Mouse (Mus musculus) neutrophil, adult 59 days (primary cell): ENCODE results near the gene Gm7356. TPM values are rescaled to one million over a fixed set of nuclear protein-coding genes. Genes with fewer than 3 reads are reported as not detected.

Experiments used
- total RNA-seq, 2 experiments: library from RNA; stranded (reverse); gene quantifications; 1 replicate in 1 of 2; 2 replicates in 1 of 2; pipeline ENCODE4 v1.2.4; 2023

Gm7356 gene
- total RNA-seq: not detected

DNA sequence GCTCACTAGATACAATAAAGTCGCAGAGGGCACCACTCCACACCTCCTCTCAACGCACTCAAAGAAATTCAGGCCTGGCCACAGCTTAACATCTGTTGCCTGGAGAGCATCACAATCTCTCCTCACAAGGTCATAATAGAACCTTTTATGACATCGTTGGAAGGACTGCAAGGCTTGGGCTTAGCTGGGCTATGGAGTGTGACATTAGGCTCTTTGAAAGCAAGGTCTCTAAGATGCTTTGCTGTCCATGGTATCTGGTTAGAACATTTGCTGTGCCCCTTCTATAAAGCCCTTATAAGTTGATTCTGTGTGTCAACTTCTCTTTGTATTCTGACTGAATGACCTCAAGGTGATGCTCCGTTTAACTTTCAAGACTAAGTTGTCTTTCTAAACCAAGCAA, at the start of gene Gm7356:
Gene Gm7356 (minus strand): TSS at position 101 of the 400 bp plus-strand sequence.

Other genes starting within 250 kb of the Gm7356 start
- 10 to 100 TPM; 21.3 to 31.5 TPM for gene Afdn, start 243.2 kb downstream of the Gm7356 start, total RNA-seq
- under 1 TPM in 1 of 2 experiments, not detected in 1; 0.82 TPM for gene Tcte2, start 241.9 kb downstream of the Gm7356 start, total RNA-seq
- not detected for gene Gm7168, start 55.3 kb downstream of the Gm7356 start, total RNA-seq
- not detected for gene Gm7358, start 55.8 kb upstream of the Gm7356 start, total RNA-seq
- gene Dact2, start 200.6 kb upstream of the Gm7356 start, total RNA-seq: not detected